Mouse (Mus musculus): ENCODE results near the gene Mettl7a1. TPM values are rescaled to one million over a fixed set of nuclear protein-coding genes. Genes with fewer than 3 reads are reported as not detected.

Mettl7a1 gene
- polyA plus RNA-seq, 1 experiment from 2014 or later = 6.6 TPM

Other genes starting within 250 kb of the Mettl7a1 start
- gene Atf1, start 76.3 kb upstream of the Mettl7a1 start, polyA plus RNA-seq (2015; fragmentation: Nextera tagmentation; extraction: Ambion mirVana) = 46.5 and 51.3 TPM in 2 replicates
- not detected in 2 replicates for gene Tmprss12, start 23.3 kb upstream of the Mettl7a1 start, polyA plus RNA-seq (2015; fragmentation: Nextera tagmentation; extraction: Ambion mirVana)
- not detected in 2 replicates for gene Mettl7a3, start 30.8 kb downstream of the Mettl7a1 start, polyA plus RNA-seq (2015; fragmentation: Nextera tagmentation; extraction: Ambion mirVana)
- gene Methig1, start 49.0 kb downstream of the Mettl7a1 start, polyA plus RNA-seq (2015; fragmentation: Nextera tagmentation; extraction: Ambion mirVana) = not detected in 2 replicates
- not detected in 2 replicates for gene Mettl7a2, start 49.1 kb downstream of the Mettl7a1 start, polyA plus RNA-seq (2015; fragmentation: Nextera tagmentation; extraction: Ambion mirVana)
- not detected in 2 replicates for gene Higd1c, start 60.4 kb downstream of the Mettl7a1 start, polyA plus RNA-seq (2015; fragmentation: Nextera tagmentation; extraction: Ambion mirVana)
- not detected in 2 replicates for gene Gm5475, start 118.0 kb downstream of the Mettl7a1 start, polyA plus RNA-seq (2015; fragmentation: Nextera tagmentation; extraction: Ambion mirVana)
- gene Slc11a2, start 120.9 kb downstream of the Mettl7a1 start, polyA plus RNA-seq (2015; fragmentation: Nextera tagmentation; extraction: Ambion mirVana) = 46.8 and 57.1 TPM in 2 replicates
- gene Letmd1, start 164.9 kb downstream of the Mettl7a1 start, polyA plus RNA-seq (2015; fragmentation: Nextera tagmentation; extraction: Ambion mirVana) = 14.4 and 15.0 TPM in 2 replicates
- 1.1 and 1.3 TPM in 2 replicates for gene Csrnp2, start 191.3 kb downstream of the Mettl7a1 start, polyA plus RNA-seq (2015; fragmentation: Nextera tagmentation; extraction: Ambion mirVana)
- gene Tfcp2, start 247.9 kb downstream of the Mettl7a1 start, polyA plus RNA-seq (2015; fragmentation: Nextera tagmentation; extraction: Ambion mirVana) = 4.4 and 4.6 TPM in 2 replicates

Measured in liver, embryonic 13.5 days (tissue).